8 mouse cellular contexts compared by ENCODE assay signal in genomic region chr13:59584481-59584880, GRCm38 (mm10). TPM values are rescaled to one million over a fixed set of nuclear protein-coding genes. Genes with fewer than 3 reads are reported as not detected.
DNase-seq lines count a peak whose midpoint lies in the region; ATAC-seq lines count a peak whose summit lies in the region.

No protein-coding gene starts in this region.

- WGBS in hindbrain, embryonic 14.5 days, result 3% methylated on average over 9 of the region's 9 CpGs

- peak; percentile 24 for DNase-seq in ZHBTc4 (ENCODE audit: low read depth, low spot score)
- DNase-seq in gastrocnemius, adult 18-20 months (ENCODE audit: low spot score), result peak; percentile 23
- peak; percentile 34 for DNase-seq in hindbrain, embryonic 14.5 days (ENCODE audit: low spot score)
- peak; percentile 21 for DNase-seq in left cerebral cortex, adult 11 months (ENCODE audit: low spot score)
- DNase-seq in lung, postnatal 25 days (ENCODE audit: low spot score), result peak; percentile 10
- peak; percentile 55 for DNase-seq in retina, postnatal 1 day
- DNase-seq in urinary bladder, postnatal 14 days (ENCODE audit: low spot score), result peak; percentile 28

- no peaks in the 10 kb centered on the region for H3K27me3 ChIP-seq in hindbrain, embryonic 14.5 days (ENCODE audit: control insufficient read depth, insufficient read depth, low read length)

- H3K9ac ChIP-seq in hindbrain, embryonic 14.5 days, result peak overlapping the region; percentile 70

- H3K36me3 ChIP-seq in hindbrain, embryonic 14.5 days (replicated peaks; ENCODE audit: control insufficient read depth, insufficient read depth), result peaks cover 17% of the 10 kb centered on the region

- peak overlapping the region; percentile 74 for H3K27ac ChIP-seq in hindbrain, embryonic 14.5 days

- ATAC-seq in common myeloid progenitor, adult 5-6 weeks (replicated peaks; ENCODE audit: low read depth, poor library complexity, severe bottlenecking), result 0 out of 2 replicates have a peak, but pooled peaks have one; percentile 12
- ATAC-seq in hindbrain, embryonic 14.5 days (ENCODE audit: low FRiP score), result peak; percentile 44

- peak overlapping the region; percentile 96 for H3K4me3 ChIP-seq in hindbrain, embryonic 14.5 days (replicated peaks; ENCODE audit: low read length)

- H3K4me1 ChIP-seq in hindbrain, embryonic 14.5 days (replicated peaks; ENCODE audit: control insufficient read depth, insufficient read depth, low read length), result peaks cover 26% of the 10 kb centered on the region

- H3K4me2 ChIP-seq in hindbrain, embryonic 14.5 days (replicated peaks), result peak overlapping the region; percentile 92

- H3K9me3 ChIP-seq in hindbrain, embryonic 14.5 days (ENCODE audit: control insufficient read depth, low read length), result no peaks in the 10 kb centered on the region

RNA-seq across cellular contexts. Expression of gene Agtpbp1, which starts 0.5 kb away (rescaled TPM):
- 56.3 and 72.4 TPM in 2 replicates for total RNA-seq in common myeloid progenitor, adult 5-6 weeks (2017)
- total RNA-seq in gastrocnemius, adult 18-20 months (2021), result 10 to 100 TPM; 63.3 to 69.8 TPM
- 100 and 109 TPM in 2 replicates for polyA plus RNA-seq in hindbrain, embryonic 14.5 days (2014; fragmentation: Nextera tagmentation; extraction: Ambion mirVana)

RNA-seq across cellular contexts. Expression of gene Naa35, which starts 0.6 kb away (rescaled TPM):
- total RNA-seq in common myeloid progenitor, adult 5-6 weeks (2017), result 37.3 and 68.3 TPM in 2 replicates
- 10 to 100 TPM; 24.8 to 28.6 TPM for total RNA-seq in gastrocnemius, adult 18-20 months (2021)
- polyA plus RNA-seq in hindbrain, embryonic 14.5 days (2014; fragmentation: Nextera tagmentation; extraction: Ambion mirVana), result 119 and 124 TPM in 2 replicates

Comparison
In these comparisons a context has a peak if more than half of its experiments do, and no peak if none do; other contexts are left out.
1. Peak in every context shown above with its lines: DNase-seq, ATAC-seq, H3K4me3 ChIP-seq and H3K27ac ChIP-seq.